Mouse (Mus musculus) frontal cortex, adult 2 months (tissue): ENCODE results near the gene Lce1f. TPM values are rescaled to one million over a fixed set of nuclear protein-coding genes. Genes with fewer than 3 reads are reported as not detected.
A peak's percentile ranks its signal among the peaks of the same experiment; 100 is the strongest.

Experiments
- DNase-seq, 2 experiments: peaks; one replicate each; pipeline ENCODE4 v3.0.0; 2022; ENCODE audit warnings: low spot score in 1 of 2; ENCODE audit errors: extremely low spot score in 1 of 2
- polyA plus RNA-seq: library from polyadenylated mRNA; depleted of rRNA; stranded (reverse); fragments of >200 nt; gene quantifications from 2 replicates; pipeline ENCODE4 v1.2.3, GENCODE M21; 2012; rRNA removed

The Lce1f gene
- polyA plus RNA-seq: not detected in 2 replicates

GRCm38 (mm10) chr3:92720250-92720649 lies at the start of gene Lce1f:
TSS of gene Lce1f (minus strand) at chr3:92720350.
- DNase-seq: no peak

DNA sequence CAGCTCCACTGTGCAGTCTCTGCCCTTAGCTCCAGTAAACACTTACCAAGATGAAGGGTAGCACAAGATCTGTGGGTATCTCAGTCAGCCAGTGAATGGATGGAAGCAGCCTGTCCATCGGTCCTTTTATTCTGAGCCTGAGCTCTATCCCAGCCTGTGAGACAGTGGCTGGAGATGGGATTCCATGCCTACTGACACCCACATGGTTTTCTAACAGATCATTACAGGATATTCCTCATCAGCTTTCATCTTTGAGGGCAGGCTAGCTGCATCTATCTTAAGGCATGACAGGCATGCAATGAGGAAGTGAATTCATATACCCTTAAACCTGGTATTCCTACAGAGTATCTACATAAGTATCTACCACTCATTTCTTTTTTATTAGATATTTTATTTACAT lies 44.8 kb upstream of the Lce1f start, which contains the start of gene Lce1h:
Lce1h (minus strand) TSS at position 101 of the 400 bp plus-strand sequence.
- no peak for DNase-seq

GRCm38 (mm10) chr3:92753197-92753596 lies 33.0 kb upstream of the Lce1f start:
- peak in 1 of 2 experiments; percentile 1 for DNase-seq

- no peak for DNase-seq
Observed at GRCm38 (mm10) chr3:92752238-92752637, 32.1 kb upstream of the Lce1f start, which contains the start of gene Lce1g. TSS of gene Lce1g (minus strand) at chr3:92752338.

DNA sequence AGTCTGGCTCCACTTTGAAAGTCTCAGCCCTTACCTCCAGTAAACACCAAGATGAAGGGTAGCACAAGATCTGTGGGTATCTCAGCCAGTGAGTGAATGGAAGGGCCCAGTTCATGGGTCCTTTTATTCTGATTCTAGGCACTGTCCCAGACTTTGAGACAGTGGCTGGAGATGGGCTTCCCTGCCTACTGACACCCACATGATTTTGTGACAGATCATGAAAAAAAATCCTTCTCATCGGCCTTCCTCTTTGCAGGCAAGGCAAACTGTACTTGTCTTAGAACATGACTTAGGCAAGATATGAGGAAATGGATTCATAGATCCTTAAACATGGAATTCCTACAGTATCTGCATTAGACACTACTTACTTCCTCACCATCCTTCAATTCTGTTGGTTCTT lies 18.8 kb upstream of the Lce1f start, which contains the start of gene Gm38119:
Gm38119 (minus strand) TSS at position 101 of the 400 bp plus-strand sequence.
- no peak for DNase-seq

DNA sequence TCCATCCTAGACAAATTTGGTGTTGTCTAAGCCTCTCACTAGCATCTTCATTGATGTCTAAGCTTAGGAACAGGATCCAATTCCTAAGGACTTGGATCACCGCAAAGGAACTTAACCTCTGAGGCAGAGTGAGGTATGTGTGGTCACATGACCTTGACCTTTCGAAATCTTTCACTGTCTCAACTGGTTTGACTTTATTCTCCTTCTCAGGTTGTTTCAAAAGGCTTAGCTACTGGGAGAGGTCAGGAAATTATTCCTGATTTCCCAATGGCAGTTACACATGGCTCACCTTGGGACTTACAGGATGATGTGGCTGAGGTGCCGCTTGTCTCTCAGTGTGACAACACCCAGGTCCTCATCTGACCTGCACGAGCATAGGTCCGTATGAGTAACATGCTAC lies 2.5 kb upstream of the Lce1f start:
- DNase-seq: no peak

- no peak for DNase-seq
Observed at GRCm38 (mm10) chr3:92715122-92715521, 5.0 kb downstream of the Lce1f start.

DNA sequence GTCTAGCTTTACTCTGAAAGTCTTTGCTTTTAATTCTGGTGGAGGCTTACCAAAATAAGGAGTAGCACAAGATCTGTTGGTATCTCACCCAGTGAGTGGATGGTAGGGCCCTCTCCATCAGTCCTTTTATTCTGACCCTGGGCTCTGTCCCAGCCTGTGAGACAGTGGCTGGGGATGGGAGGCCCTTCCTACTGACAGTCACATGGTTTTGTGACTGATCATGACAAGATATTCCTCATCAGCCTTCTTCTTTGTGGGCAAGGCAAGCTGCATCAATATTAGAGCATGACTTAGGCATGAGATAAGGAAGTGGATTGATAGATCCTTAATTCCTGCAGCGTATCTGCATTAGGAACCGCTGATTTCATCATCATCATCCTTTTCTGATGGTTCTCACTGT lies 11.2 kb downstream of the Lce1f start, which contains the start of gene Lce1e:
Lce1e (minus strand) TSS at position 101 of the 400 bp plus-strand sequence.
- DNase-seq: no peak

- DNase-seq: no peak
Observed at GRCm38 (mm10) chr3:92694613-92695012, 25.5 kb downstream of the Lce1f start.

- no peak for DNase-seq
Observed at GRCm38 (mm10) chr3:92691688-92692087, 28.5 kb downstream of the Lce1f start.

DNA sequence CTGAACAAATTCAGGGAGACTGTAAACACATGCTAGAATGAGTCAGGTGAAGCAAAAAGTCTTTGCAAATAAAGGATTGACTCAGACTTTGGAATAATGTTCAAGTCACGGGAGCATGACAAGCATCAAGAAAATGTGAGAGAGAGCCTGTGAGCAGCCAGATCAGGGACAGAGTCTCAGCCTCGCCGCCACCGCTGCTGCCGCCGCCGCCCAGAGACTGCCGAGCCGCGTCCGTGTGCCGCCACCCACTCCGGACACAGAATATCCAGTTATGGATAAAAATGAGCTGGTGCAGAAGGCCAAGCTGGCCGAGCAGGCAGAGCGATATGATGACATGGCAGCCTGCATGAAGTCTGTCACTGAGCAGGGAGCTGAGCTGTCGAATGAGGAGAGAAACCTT lies 31.0 kb downstream of the Lce1f start:
- DNase-seq: peak in 1 of 2 experiments; percentile 2

DNA sequence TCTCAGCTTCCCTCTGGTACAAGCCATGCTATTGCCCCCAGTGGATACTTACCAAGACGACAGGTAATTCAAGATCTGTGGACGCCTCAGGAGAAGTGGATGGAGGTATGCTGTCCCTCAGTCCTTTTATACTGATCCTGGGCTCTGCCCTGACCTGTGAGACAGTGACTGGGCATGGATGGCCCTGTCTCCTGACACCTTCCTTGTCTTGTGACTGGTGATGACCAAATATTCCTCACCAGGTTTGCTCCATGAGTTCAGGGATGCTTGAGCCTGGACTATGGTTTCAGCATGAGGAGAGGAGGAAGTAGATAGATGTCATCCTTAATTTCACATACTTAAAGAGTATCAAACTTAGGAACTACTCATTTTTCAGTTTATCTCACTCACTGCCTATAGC lies 33.0 kb downstream of the Lce1f start, which contains the start of gene Lce1d:
Lce1d (minus strand) TSS at position 101 of the 400 bp plus-strand sequence.
- DNase-seq: no peak

DNA sequence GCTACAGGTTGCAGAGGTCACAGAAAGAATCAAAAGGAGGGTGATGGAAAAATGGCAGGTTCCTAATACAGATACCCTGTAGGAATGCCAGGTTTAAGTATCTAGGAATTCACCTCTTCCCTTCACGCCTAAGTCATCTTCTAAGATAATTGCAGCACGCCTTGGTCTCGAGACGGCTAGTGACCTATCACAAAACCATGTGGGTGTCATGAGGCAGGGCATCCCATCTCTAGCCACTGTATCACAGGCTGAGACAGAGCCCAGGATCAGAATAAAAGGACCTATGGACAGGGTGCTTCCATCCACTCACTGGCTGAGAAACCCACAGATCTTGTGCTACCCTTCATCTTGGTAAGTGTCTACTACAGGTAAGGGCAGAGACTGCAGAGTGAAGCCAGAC lies 41.2 kb downstream of the Lce1f start, which contains the start of gene Lce1c:
Lce1c (plus strand) TSS at position 301 of the 400 bp plus-strand sequence.
- DNase-seq: no peak

DNA sequence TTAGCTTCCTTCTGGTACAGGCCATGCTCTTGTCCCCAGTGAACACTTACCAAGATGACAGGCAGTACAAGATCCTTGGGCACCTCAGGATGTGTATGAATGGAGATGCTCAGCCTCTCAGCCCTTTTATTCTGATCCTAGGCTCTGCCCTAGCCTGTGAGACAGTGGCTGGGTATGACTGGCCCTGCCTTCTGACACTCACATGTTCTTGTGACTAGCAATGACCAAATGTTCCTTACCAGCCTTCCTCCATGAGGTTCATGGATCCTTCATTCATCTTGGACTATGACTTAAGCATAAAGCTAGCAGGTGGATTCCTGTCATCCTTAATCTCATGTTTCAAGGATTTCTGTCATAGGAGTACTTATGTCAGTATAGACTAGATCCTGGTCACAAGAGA lies 49.9 kb downstream of the Lce1f start, which contains the start of gene Lce1a2:
Lce1a2 (minus strand) TSS at position 101 of the 400 bp plus-strand sequence.
- no peak for DNase-seq

Other genes starting within 250 kb of the Lce1f start
- 0.46 and 0.70 TPM in 2 replicates for gene Sprr1a, start 234.5 kb downstream of the Lce1f start, polyA plus RNA-seq
- not detected in 2 replicates for gene Sprr4, start 219.9 kb downstream of the Lce1f start, polyA plus RNA-seq
- not detected in 2 replicates for gene 2310046K23Rik, start 185.8 kb downstream of the Lce1f start, polyA plus RNA-seq
- not detected in 2 replicates for gene Ivl, start 146.6 kb downstream of the Lce1f start, polyA plus RNA-seq
- not detected in 2 replicates for gene Smcp, start 131.4 kb downstream of the Lce1f start, polyA plus RNA-seq
- gene 2210017I01Rik, start 112.9 kb downstream of the Lce1f start, polyA plus RNA-seq: not detected in 2 replicates
- not detected in 2 replicates for gene Lce6a, start 98.7 kb downstream of the Lce1f start, polyA plus RNA-seq
- not detected in 2 replicates for gene Lce1a1, start 72.0 kb downstream of the Lce1f start, polyA plus RNA-seq
- not detected in 2 replicates for gene Lce1b, start 63.4 kb downstream of the Lce1f start, polyA plus RNA-seq
- not detected in 2 replicates for gene Lce1a2, start 50.0 kb downstream of the Lce1f start, polyA plus RNA-seq
- gene Lce1c, start 41.1 kb downstream of the Lce1f start, polyA plus RNA-seq: not detected in 2 replicates
- gene Lce1d, start 33.1 kb downstream of the Lce1f start, polyA plus RNA-seq: not detected in 2 replicates
- not detected in 2 replicates for gene Lce1e, start 11.3 kb downstream of the Lce1f start, polyA plus RNA-seq
- not detected in 2 replicates for gene Gm38119, start 18.7 kb upstream of the Lce1f start, polyA plus RNA-seq
- gene Lce1g, start 32.0 kb upstream of the Lce1f start, polyA plus RNA-seq: not detected in 2 replicates
- gene Lce1h, start 44.7 kb upstream of the Lce1f start, polyA plus RNA-seq: not detected in 2 replicates
- not detected in 2 replicates for gene Lce1i, start 58.5 kb upstream of the Lce1f start, polyA plus RNA-seq
- not detected in 2 replicates for gene Lce1j, start 70.2 kb upstream of the Lce1f start, polyA plus RNA-seq
- not detected in 2 replicates for gene Lce1k, start 87.5 kb upstream of the Lce1f start, polyA plus RNA-seq
- 0.04 TPM in 1 of 2 replicates, not detected in the other for gene Kprp, start 106.9 kb upstream of the Lce1f start, polyA plus RNA-seq
- not detected in 2 replicates for gene Lce1l, start 130.9 kb upstream of the Lce1f start, polyA plus RNA-seq
- gene 2310050C09Rik, start 149.9 kb upstream of the Lce1f start, polyA plus RNA-seq: not detected in 2 replicates
- not detected in 2 replicates for gene Lce3a, start 205.9 kb upstream of the Lce1f start, polyA plus RNA-seq
- not detected in 2 replicates for gene Lce3b, start 212.6 kb upstream of the Lce1f start, polyA plus RNA-seq
- not detected in 2 replicates for gene Lce3c, start 224.1 kb upstream of the Lce1f start, polyA plus RNA-seq
- not detected in 2 replicates for gene Lce3d, start 237.0 kb upstream of the Lce1f start, polyA plus RNA-seq
- gene Lce3e, start 246.7 kb upstream of the Lce1f start, polyA plus RNA-seq: not detected in 2 replicates